Mouse (Mus musculus) right cerebral cortex, postnatal 10 days (tissue): ENCODE results near the gene Gjd3.
A peak's percentile ranks its signal among the peaks of the same experiment; 100 is the strongest.

Experiments used
- DNase-seq, 2 experiments: peaks; one replicate each; pipeline ENCODE4 v3.0.0; 2021; ENCODE audit warnings: low spot score in 2 of 2

Gjd3 gene

GRCm38 (mm10) chr11:98947969-98948569 lies 34.7 kb downstream of the Gjd3 start:
- no peak for DNase-seq

GRCm38 (mm10) chr11:98945605-98945977 lies 37.2 kb downstream of the Gjd3 start:
- DNase-seq: peak in 1 of 2 experiments; percentile 36

- DNase-seq: no peak
Measured at GRCm38 (mm10) chr11:98944897-98945604, 37.8 kb downstream of the Gjd3 start.

- DNase-seq: peak in 1 of 2 experiments; percentile 43
Measured at GRCm38 (mm10) chr11:98943741-98944461, 38.9 kb downstream of the Gjd3 start.

- DNase-seq: no peak
Measured at GRCm38 (mm10) chr11:98942923-98943641, 39.7 kb downstream of the Gjd3 start.

- no peak for DNase-seq
Measured at GRCm38 (mm10) chr11:98942555-98942922, 40.3 kb downstream of the Gjd3 start.

- peak in 1 of 2 experiments; percentile 88 for DNase-seq
Measured at GRCm38 (mm10) chr11:98941826-98942550, 40.8 kb downstream of the Gjd3 start.

- peak; percentile 86 to 87 for DNase-seq
Measured at GRCm38 (mm10) chr11:98941341-98941825, 41.4 kb downstream of the Gjd3 start.

- no peak for DNase-seq
Measured at GRCm38 (mm10) chr11:98940776-98941175, 42.0 kb downstream of the Gjd3 start.

- DNase-seq: no peak
Measured at GRCm38 (mm10) chr11:98939953-98940641, 42.7 kb downstream of the Gjd3 start.

GRCm38 (mm10) chr11:98939084-98939952 lies 43.5 kb downstream of the Gjd3 start:
- no peak for DNase-seq

GRCm38 (mm10) chr11:98938701-98939083 lies 44.1 kb downstream of the Gjd3 start:
- peak in 1 of 2 experiments; percentile 31 for DNase-seq

- DNase-seq: peak in 1 of 2 experiments; percentile 59
Measured at GRCm38 (mm10) chr11:98937914-98938694, 44.7 kb downstream of the Gjd3 start.

- DNase-seq: peak; percentile 85 to 90
Measured at GRCm38 (mm10) chr11:98937410-98937913, 45.4 kb downstream of the Gjd3 start.

GRCm38 (mm10) chr11:98936606-98937409 lies 46.0 kb downstream of the Gjd3 start:
- peak in 1 of 2 experiments; percentile 33 for DNase-seq

- DNase-seq: peak in 1 of 2 experiments; percentile 43
Measured at GRCm38 (mm10) chr11:98936170-98936569, 46.6 kb downstream of the Gjd3 start.

GRCm38 (mm10) chr11:98935123-98935522 lies 47.7 kb downstream of the Gjd3 start:
- peak in 1 of 2 experiments; percentile 24 for DNase-seq

GRCm38 (mm10) chr11:98934367-98934766 lies 48.4 kb downstream of the Gjd3 start:
- DNase-seq: no peak
